Mouse (Mus musculus) frontal cortex, postnatal 36 days (tissue): ENCODE measurements around the gene Olfr1342.

Experiments
- DNase-seq, 2 experiments: peaks; one replicate each; pipeline ENCODE4 v3.0.0; 2022; ENCODE audit warnings: low spot score in 2 of 2

Gene Olfr1342

GRCm38 (mm10) chr4:118692412-118692973, at the start of gene Olfr1342:
Gene Olfr1342 (minus strand): TSS chr4:118692756.
- DNase-seq = no peak

- no peak for DNase-seq
Measured at GRCm38 (mm10) chr4:118741881-118742280, 49.3 kb upstream of the Olfr1342 start.

DNA sequence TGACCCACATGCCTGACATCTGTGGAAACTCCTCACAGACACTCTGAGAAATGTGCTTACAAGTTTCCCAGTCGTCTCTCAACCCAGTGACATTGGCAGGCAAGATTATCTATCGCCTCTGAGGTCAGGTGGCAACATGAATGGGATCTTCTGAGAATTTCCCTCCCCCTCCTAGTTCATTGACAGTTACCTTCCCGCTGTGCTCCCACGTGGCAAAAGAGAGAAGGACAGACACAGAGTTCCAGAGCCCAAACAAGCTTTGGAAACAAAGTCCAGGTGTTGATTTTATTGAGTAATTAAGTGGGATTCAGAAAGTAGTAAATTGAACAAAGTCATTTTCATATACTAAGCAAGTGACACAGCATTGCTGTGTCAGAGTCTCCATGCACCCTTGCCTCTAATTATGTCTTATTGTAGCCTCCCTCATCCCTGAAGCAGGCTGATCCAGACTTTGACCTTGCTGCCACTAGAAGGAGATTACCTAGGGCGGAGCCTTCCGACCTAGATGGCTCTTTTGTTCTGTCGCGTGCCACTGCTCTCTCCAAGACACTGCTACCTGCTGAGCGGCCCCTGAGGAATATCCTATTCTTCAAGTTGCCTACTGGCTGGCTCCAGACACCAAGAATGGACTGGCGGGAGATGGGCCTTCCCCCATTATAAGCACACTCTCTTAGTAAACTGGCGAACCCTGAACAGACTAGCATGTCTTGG, 48.6 kb upstream of the Olfr1342 start:
- no peak for DNase-seq

GRCm38 (mm10) chr4:118739574-118739973, 47.0 kb upstream of the Olfr1342 start:
- no peak for DNase-seq

DNA sequence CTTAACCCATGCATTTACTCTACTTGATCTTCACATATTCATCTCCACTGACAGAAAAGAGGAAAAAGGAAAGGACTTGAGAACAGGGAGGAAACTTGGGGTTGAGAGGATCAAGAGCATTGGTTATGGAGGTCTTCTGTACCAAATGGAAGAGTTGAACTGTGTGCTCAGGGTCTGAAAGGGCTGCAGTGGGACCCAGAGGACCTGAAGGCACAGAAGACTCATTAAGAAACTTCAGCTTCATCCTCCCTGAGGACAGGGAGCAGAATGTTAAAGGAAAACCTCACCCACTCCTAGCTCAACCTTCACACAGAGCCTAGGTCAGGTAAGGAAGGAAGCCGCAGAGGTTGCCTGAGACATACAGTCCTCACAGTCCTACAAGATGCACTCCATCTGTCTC, 39.3 kb upstream of the Olfr1342 start, which contains the start of gene Olfr1339:
Gene Olfr1339 (plus strand): TSS at position 301 of the 400 bp plus-strand sequence.
- DNase-seq = no peak

GRCm38 (mm10) chr4:118721742-118722483, 29.4 kb upstream of the Olfr1342 start:
- DNase-seq = peak in 1 of 2 experiments; percentile 3

- DNase-seq = no peak
Measured at GRCm38 (mm10) chr4:118719838-118720237, 27.3 kb upstream of the Olfr1342 start, which contains the start of gene Olfr1340. Gene Olfr1340 (plus strand): TSS chr4:118720138.

GRCm38 (mm10) chr4:118711656-118712055, 19.1 kb upstream of the Olfr1342 start:
- no peak for DNase-seq

GRCm38 (mm10) chr4:118708086-118708485, 15.5 kb upstream of the Olfr1342 start:
- DNase-seq = no peak

DNA sequence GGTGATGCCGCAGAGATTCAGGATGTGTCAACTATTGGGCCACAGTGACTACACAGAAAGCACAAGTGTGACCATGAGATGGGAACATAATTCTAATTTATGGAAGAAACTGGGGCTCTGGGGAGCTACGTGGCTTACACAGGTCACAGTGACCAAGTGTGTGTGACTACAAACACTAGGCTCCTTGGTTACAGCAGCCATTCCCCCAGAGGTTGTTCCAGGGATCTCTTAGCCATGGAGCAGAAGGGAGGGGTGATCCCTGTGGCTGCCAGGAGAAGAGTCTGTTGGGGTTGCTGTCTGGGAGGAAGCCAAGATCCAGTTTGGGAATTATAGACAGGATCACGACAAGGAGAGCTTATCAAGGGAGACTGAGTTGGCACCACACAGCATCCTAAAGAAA, 10.7 kb upstream of the Olfr1342 start, which contains the start of gene Olfr1341:
Gene Olfr1341 (plus strand): TSS at position 301 of the 400 bp plus-strand sequence.
- DNase-seq = no peak

DNA sequence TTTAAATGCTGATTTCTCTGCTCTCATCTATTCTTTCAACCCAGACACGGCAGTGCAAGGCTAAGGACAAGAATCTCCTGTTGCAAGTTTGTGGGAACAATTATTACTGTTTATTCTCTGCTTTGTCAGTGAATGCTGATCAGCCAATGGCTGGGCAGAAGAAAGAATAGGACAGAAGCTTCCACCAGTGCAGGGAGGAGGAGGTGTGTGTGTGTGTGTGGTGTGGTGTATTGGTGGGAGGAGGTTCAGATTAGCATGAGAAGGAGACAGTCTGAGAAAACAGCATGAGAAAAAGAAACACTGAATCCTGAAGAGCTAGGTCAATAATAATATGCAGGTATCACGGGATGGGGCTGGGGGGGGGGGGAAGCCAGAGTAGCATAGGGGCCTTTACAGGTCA, 1.3 kb upstream of the Olfr1342 start:
- DNase-seq = peak in 1 of 2 experiments; percentile 3

DNA sequence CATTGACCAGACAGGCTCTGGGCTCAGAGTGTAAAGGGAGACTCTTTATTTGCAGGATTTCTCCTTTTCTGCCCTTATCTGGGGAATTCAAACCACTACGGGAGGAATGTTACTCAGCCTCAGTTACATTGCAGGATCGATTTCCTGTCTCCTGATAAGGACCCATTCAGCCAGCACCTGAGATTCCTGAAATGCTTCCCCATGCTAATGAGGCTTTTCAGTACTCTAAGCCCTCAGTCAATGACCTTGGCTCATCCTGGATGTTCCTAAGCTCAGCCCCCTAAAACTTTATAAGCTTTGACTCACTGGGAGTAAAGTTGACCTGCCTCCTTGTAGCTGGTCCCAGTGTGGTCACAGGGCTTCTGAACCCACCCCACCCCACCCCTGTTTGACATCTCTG, 5.5 kb downstream of the Olfr1342 start:
- no peak for DNase-seq

- DNase-seq = no peak
Measured at GRCm38 (mm10) chr4:118658652-118659051, 33.9 kb downstream of the Olfr1342 start, which contains the start of gene Olfr62. Gene Olfr62 (plus strand): TSS chr4:118658952.

GRCm38 (mm10) chr4:118645234-118645633, 47.3 kb downstream of the Olfr1342 start:
- peak; percentile 58 to 67 for DNase-seq

- peak; percentile 5 to 13 for DNase-seq
Measured at GRCm38 (mm10) chr4:118642346-118643190, 50.0 kb downstream of the Olfr1342 start.
